Mouse (Mus musculus) frontal cortex, adult 2 months (tissue): ENCODE measurements around the gene Nfasc. TPM values are rescaled to one million over a fixed set of nuclear protein-coding genes. Genes with fewer than 3 reads are reported as not detected.

Source experiments
- DNase-seq, 2 experiments: peaks; one replicate each; pipeline ENCODE4 v3.0.0; 2022; ENCODE audit warnings: low spot score in 1 of 2; ENCODE audit errors: extremely low spot score in 1 of 2
- polyA plus RNA-seq: library from polyadenylated mRNA; depleted of rRNA; stranded (reverse); fragments of >200 nt; gene quantifications from 2 replicates; pipeline ENCODE4 v1.2.3, GENCODE M21; 2012

The Nfasc gene
- polyA plus RNA-seq, 1 experiment, result 77.6 TPM

GRCm38 (mm10) chr1:132592145-132592544, 149.5 kb downstream of the Nfasc start:
- peak in 1 of 2 experiments; percentile 42 for DNase-seq

GRCm38 (mm10) chr1:132591399-132591930, 150.1 kb downstream of the Nfasc start:
- DNase-seq, result peak in 1 of 2 experiments; percentile 44

- no peak for DNase-seq
These were observed 154.9 kb downstream of the Nfasc start for GRCm38 (mm10) chr1:132586679-132587201.

GRCm38 (mm10) chr1:132585376-132585775, 156.2 kb downstream of the Nfasc start:
- no peak for DNase-seq

GRCm38 (mm10) chr1:132582998-132583604, 158.5 kb downstream of the Nfasc start:
- peak in 1 of 2 experiments; percentile 47 for DNase-seq

GRCm38 (mm10) chr1:132581845-132582839, 159.5 kb downstream of the Nfasc start:
- DNase-seq, result no peak

- no peak for DNase-seq
These were observed 161.5 kb downstream of the Nfasc start for GRCm38 (mm10) chr1:132580063-132580462.

- no peak for DNase-seq
These were observed 164.8 kb downstream of the Nfasc start for GRCm38 (mm10) chr1:132576845-132577244.

- DNase-seq, result no peak
These were observed 168.7 kb downstream of the Nfasc start for GRCm38 (mm10) chr1:132572851-132573250.

GRCm38 (mm10) chr1:132571613-132572012, 170.0 kb downstream of the Nfasc start:
- DNase-seq, result no peak

- DNase-seq, result no peak
These were observed 170.7 kb downstream of the Nfasc start for GRCm38 (mm10) chr1:132570906-132571305.

- DNase-seq, result no peak
These were observed 171.4 kb downstream of the Nfasc start for GRCm38 (mm10) chr1:132570068-132570780.

GRCm38 (mm10) chr1:132569516-132569915, 172.1 kb downstream of the Nfasc start:
- DNase-seq, result no peak

GRCm38 (mm10) chr1:132567336-132568125, 174.1 kb downstream of the Nfasc start:
- DNase-seq, result no peak

GRCm38 (mm10) chr1:132565766-132566165, 175.8 kb downstream of the Nfasc start:
- peak in 1 of 2 experiments; percentile 59 for DNase-seq

GRCm38 (mm10) chr1:132564946-132565345, 176.7 kb downstream of the Nfasc start:
- DNase-seq, result no peak

GRCm38 (mm10) chr1:132562337-132562795, 179.2 kb downstream of the Nfasc start:
- DNase-seq, result no peak

- no peak for DNase-seq
These were observed 180.5 kb downstream of the Nfasc start for GRCm38 (mm10) chr1:132560907-132561700.

- no peak for DNase-seq
These were observed 182.6 kb downstream of the Nfasc start for GRCm38 (mm10) chr1:132559045-132559444.
